Mouse (Mus musculus) lung, adult 2 months (tissue): Measurements from ENCODE around the gene F2rl3. TPM values are rescaled to one million over a fixed set of nuclear protein-coding genes. Genes with fewer than 3 reads are reported as not detected.

Experiments
- DNase-seq: peaks from one replicate; pipeline ENCODE4 v3.0.0; 2022
- H3K4me1 ChIP-seq: fragments of 200-500 bp; 2 replicates; pipeline ENCODE4 v1.6.1; 2011; ENCODE audit warnings: low read length; ENCODE audit not compliant: control insufficient read depth, insufficient read depth
- H3K4me3 ChIP-seq: fragments of 200-500 bp; replicated peaks from 2 replicates; pipeline ENCODE3; 2011; ENCODE audit warnings: low read depth, mild to moderate bottlenecking, control low read depth, low read length; ENCODE audit errors: extremely low read depth
- CTCF ChIP-seq: fragments of 200-500 bp; IDR thresholded peaks from 2 replicates; pipeline ENCODE4 v1.5.1; 2011; ENCODE audit warnings: mild to moderate bottlenecking, low read length, control low read depth; ENCODE audit not compliant: insufficient read depth
- POLR2A ChIP-seq: fragments of 200-500 bp; IDR thresholded peaks from 2 replicates; pipeline ENCODE4 v1.6.1; 2011; ENCODE audit warnings: low read depth, mild to moderate bottlenecking, control low read depth, low read length, borderline replicate concordance; ENCODE audit errors: extremely low read depth
- WGBS: fragments of 180-500 bp; shearing (Covaris S2); methylation state at CpG from one replicate; pipeline ENCODE4 v1.1.7; 2018; 5-methylcytosine and 5-hydroxymethylcytosine counted together
- polyA plus RNA-seq: library from polyadenylated mRNA; depleted of rRNA; stranded (reverse); fragments of >200 nt; gene quantifications from 2 replicates; pipeline ENCODE4 v1.2.3, GENCODE M21; 2012; rRNA removed

F2rl3 gene
- polyA plus RNA-seq, 1 experiment: 1.9 TPM

DNA sequence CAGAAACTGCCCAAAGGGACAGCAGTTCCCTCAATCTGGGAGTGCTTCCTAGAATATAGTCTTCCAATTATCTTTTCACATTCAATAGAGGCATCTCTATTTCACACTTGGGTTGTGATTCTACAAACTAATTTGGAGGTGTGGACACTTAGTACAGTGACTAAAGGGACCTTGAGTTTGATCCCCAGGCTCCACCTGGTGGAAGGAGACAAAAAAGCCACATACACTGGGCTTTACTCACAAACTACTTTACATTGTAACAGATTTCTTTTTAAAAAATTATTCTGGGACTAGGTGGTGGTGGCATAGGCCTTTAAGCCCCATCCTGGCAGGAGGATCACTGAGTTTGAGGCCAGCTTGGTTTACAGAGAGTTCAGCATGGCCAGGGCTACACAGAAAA, 3.4 kb upstream of the F2rl3 start:
- H3K4me1 ChIP-seq: peaks cover 9% of the 10 kb centered on the region
- TF ChIP-seq CTCF (no peak), POLR2A (no peak)
- DNase-seq: peak; percentile 1
- no peak overlapping the region for H3K4me3 ChIP-seq

DNA sequence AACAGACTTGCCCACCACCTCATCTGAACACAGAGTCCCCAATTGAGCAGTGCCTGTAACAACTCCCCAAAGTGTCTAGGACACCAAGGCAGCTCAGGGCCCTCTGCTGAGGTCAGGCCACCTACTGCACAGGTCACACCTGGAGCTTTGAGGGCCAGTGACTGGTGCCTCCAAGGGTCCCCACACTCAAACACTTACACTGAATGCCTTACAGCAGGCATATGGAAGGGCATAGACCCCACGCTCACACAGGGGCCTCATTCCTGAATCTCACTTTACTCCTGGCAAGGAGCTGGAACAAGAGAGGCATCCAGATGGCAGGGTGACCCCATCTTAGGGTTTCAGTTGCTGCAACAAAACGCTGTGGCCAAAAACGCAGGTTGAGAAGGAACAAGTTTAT, 1.5 kb upstream of the F2rl3 start:
- no peak for DNase-seq
- WGBS: 89% methylated on average over 3 of the region's 3 CpGs
- TF ChIP-seq POLR2A (no peak), CTCF (no peak)
- Histone ChIP-seq H3K4me3 (no peak overlapping the region), H3K4me1 (peaks cover 9% of the 10 kb centered on the region)

GRCm38 (mm10) chr8:72762306-72762705, 626 bp downstream of the F2rl3 start:
- WGBS: 70% methylated on average over 12 of the region's 12 CpGs
- peaks cover 9% of the 10 kb centered on the region for H3K4me1 ChIP-seq
- TF ChIP-seq CTCF (no peak), POLR2A (no peak)
- DNase-seq: no peak
- no peak overlapping the region for H3K4me3 ChIP-seq

- TF ChIP-seq CTCF (no peak), POLR2A (no peak)
- no peak for DNase-seq
- no peak overlapping the region for H3K4me3 ChIP-seq
- H3K4me1 ChIP-seq: peaks cover 9% of the 10 kb centered on the region
- WGBS: 86% methylated on average over 4 of the region's 4 CpGs
Measured at GRCm38 (mm10) chr8:72765696-72766095, 4.0 kb downstream of the F2rl3 start.

DNA sequence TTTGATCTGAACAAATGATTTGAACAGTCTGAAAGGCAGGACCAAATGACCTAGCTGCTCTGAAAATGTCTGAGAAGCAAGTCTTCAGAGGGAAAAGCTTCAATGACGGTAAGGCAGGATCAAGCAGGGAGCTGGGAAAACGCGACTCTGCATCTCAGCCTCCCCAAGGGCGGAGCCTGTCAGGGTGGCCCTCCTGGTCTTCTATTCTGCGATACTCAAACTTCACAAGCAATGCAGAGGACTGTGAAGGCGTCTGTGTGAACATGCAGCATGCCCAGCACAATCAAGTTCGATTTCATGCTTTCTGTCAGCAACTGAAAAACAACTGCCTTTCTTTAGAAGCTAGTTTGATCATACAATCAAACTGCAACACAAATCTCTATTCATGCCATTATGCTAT, 5.1 kb downstream of the F2rl3 start:
- Histone ChIP-seq H3K4me3 (no peak overlapping the region), H3K4me1 (peaks cover 4% of the 10 kb centered on the region; the same call in 1 of the 2 replicates)
- WGBS: 54% methylated on average over 7 of the region's 7 CpGs
- TF ChIP-seq CTCF (no peak), POLR2A (no peak)
- no peak for DNase-seq

- 77% methylated on average over 1 of the region's 1 CpGs for WGBS
- DNase-seq: no peak
- TF ChIP-seq CTCF (no peak), POLR2A (no peak)
- Histone ChIP-seq H3K4me1 (no peaks in the 10 kb centered on the region), H3K4me3 (no peak overlapping the region)
Measured at GRCm38 (mm10) chr8:72777797-72778196, 16.1 kb downstream of the F2rl3 start.

- DNase-seq: no peak
- H3K4me1 ChIP-seq: no peaks in the 10 kb centered on the region
- no peak overlapping the region for H3K4me3 ChIP-seq
- WGBS: 95% methylated on average over 4 of the region's 4 CpGs
- TF ChIP-seq POLR2A (no peak), CTCF (no peak)
Measured at GRCm38 (mm10) chr8:72780644-72781043, 19.0 kb downstream of the F2rl3 start.

GRCm38 (mm10) chr8:72801583-72801982, 39.9 kb downstream of the F2rl3 start:
- TF ChIP-seq POLR2A (no peak), CTCF (no peak)
- no peak for DNase-seq
- 77% methylated on average over 2 of the region's 2 CpGs for WGBS
- Histone ChIP-seq H3K4me1 (no peaks in the 10 kb centered on the region), H3K4me3 (no peak overlapping the region)

GRCm38 (mm10) chr8:72812690-72813089, 51.0 kb downstream of the F2rl3 start:
- Histone ChIP-seq H3K4me1 (no peaks in the 10 kb centered on the region), H3K4me3 (no peak overlapping the region)
- TF ChIP-seq CTCF (no peak), POLR2A (no peak)
- no peak for DNase-seq
- 91% methylated on average over 3 of the region's 3 CpGs for WGBS

Other genes with a start within 250 kb of the F2rl3 start
- 10.0 and 14.3 TPM in 2 replicates for gene Med26, start 213.6 kb upstream of the F2rl3 start, polyA plus RNA-seq
- 42.2 and 48.3 TPM in 2 replicates for gene Smim7, start 190.8 kb upstream of the F2rl3 start, polyA plus RNA-seq
- 39.3 and 101 TPM in 2 replicates for gene Tmem38a, start 189.8 kb upstream of the F2rl3 start, polyA plus RNA-seq
- gene Nwd1, start 115.2 kb upstream of the F2rl3 start, polyA plus RNA-seq: 0.97 and 1.0 TPM in 2 replicates
- gene Sin3b, start 38.6 kb upstream of the F2rl3 start, polyA plus RNA-seq: 89.9 and 108 TPM in 2 replicates